Mouse (Mus musculus): ENCODE data around the gene Gdf11. TPM values are rescaled to one million over a fixed set of nuclear protein-coding genes. Genes with fewer than 3 reads are reported as not detected.
A peak's percentile ranks its signal among the peaks of the same experiment; 100 is the strongest.

Gdf11 gene
- polyA plus RNA-seq, 1 experiment = 17.0 TPM

DNA sequence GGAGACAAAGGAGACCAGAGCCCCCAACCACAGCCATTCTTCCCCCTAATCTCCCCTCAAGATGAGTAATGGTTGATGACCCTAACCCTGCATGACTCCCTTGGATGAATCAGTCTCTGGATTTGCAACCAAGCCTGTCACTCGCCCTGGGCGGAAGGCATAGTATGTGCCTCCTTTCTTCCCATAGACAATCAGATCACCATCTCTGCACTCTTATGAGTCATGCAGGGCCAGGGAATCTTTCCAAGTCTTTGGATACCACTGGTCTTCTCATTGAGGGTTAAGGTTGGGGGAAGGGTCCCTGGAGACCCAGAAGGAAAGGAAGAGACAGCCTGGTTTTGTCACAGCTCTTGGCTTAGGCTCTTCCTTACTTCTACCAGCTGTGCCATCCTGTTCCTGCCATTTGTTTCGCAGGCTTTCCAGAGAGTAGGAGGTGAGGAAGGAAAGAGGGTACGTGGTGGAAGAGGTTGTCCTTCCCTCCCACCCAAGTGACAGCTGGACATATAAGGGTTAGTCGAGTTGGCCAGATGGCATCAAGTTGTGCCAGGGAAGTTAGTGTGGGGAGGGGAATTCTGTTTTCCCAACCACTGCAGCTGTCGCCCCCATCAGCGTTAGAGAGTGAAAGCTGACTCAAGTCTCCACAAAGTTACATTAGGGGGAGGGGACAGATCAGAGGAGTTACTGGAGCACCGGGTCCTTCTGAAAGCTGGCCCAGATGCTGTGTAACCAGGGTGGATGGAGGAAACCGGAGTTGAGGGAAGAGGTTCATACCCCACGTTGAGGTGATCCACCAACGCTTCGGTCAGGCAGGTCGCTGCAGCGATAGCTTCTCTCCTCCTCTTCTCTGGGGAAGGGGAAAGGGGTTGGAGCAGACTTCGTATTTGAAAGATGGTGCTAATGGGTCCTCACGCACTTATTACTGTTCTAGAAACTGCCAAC, 30.6 kb upstream of the Gdf11 start:
- TF ChIP-seq MAX (IDR thresholded peaks at IDR 0.05) (peak; percentile 11), USF1 (IDR thresholded peaks at IDR 0.05; ENCODE audit: low read depth) (no peak), MYOD1 (IDR thresholded peaks at IDR 0.05; ENCODE audit: control insufficient read depth, insufficient read length, low read depth) (peak; percentile 100), CEBPB (IDR thresholded peaks at IDR 0.05; ENCODE audit: low read depth) (no peak), MYOG (IDR thresholded peaks at IDR 0.05; ENCODE audit: control insufficient read depth, extremely low read depth, insufficient read length) (no peak), CTCF (IDR thresholded peaks at IDR 0.05; ENCODE audit: control insufficient read depth, insufficient read depth, insufficient read length) (no peak), FOSL1 (IDR thresholded peaks at IDR 0.05; ENCODE audit: insufficient read depth, low read length, poor library complexity, severe bottlenecking) (peak; percentile 37)
- Histone ChIP-seq H3K27me3 (ENCODE audit: control insufficient read depth, insufficient read depth, insufficient read length) (no peaks in the 10 kb centered on the region), H3K79me3 (ENCODE audit: low read depth) (no peaks in the 10 kb centered on the region), H3K36me3 (ENCODE audit: control insufficient read depth, insufficient read depth) (peaks cover 17% of the 10 kb centered on the region), H3K79me2 (ENCODE audit: control insufficient read depth, insufficient read depth) (peaks cover 23% of the 10 kb centered on the region), H3ac (ENCODE audit: control insufficient read depth, insufficient read length, low read depth) (peak overlapping the region; percentile 82), H3K4me3 (ENCODE audit: insufficient read depth, poor library complexity, severe bottlenecking) (peak overlapping the region; percentile 36)

DNA sequence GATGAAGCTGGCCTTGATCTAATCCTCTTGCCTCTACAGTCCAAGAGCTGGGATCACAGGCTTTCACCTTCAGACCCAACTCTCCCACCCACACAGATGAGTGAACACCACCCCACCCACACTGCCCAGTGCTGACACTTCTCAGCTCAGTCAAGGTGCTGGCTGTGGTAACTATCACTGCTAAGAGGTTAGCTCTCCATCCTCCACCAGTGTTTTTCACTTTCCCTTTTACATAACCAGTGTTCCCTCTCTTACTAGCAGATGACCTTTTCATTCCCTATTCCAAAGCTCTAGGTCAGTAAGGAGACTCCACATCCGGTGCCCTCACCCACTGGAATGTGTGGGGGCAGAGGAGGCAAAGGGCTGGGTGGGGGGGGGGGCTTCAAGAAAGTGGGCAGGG, 29.7 kb upstream of the Gdf11 start:
- H3K27me3 ChIP-seq (ENCODE audit: control insufficient read depth, insufficient read depth, insufficient read length) = no peaks in the 10 kb centered on the region
- H3K4me3 ChIP-seq (ENCODE audit: insufficient read depth, poor library complexity, severe bottlenecking) = no peak overlapping the region
- TF ChIP-seq MAX (IDR thresholded peaks at IDR 0.05) (peak; percentile 24), CEBPB (IDR thresholded peaks at IDR 0.05; ENCODE audit: low read depth) (no peak)
- H3K79me3 ChIP-seq (ENCODE audit: low read depth) = no peaks in the 10 kb centered on the region
- H3ac ChIP-seq (ENCODE audit: control insufficient read depth, insufficient read length, low read depth) = peak overlapping the region; percentile 88
- peaks cover 26% of the 10 kb centered on the region for H3K36me3 ChIP-seq (ENCODE audit: control insufficient read depth, insufficient read depth)
- peaks cover 30% of the 10 kb centered on the region for H3K79me2 ChIP-seq (ENCODE audit: control insufficient read depth, insufficient read depth)

DNA sequence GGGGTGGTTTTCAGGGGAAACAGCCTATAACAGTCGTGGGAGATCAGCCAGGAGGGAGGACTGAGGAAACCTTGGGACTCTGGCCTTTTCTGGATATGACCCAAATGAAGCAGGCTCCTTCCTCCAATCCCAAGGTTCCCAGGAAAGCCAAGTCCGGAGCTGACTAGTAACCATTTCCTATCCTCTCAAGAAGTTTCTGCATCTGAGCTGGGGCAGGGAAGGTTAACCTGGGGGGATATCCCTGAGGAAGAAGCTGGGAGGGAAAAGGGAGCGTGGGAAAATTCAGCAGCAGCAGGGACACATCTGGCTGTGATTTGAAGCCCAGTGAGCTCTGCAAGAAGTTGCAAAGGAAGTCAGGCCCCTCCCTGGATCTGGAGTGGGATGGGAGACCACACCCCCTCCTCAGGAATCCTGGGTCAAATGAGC, 29.2 kb upstream of the Gdf11 start:
- TF ChIP-seq CTCF (IDR thresholded peaks at IDR 0.05; ENCODE audit: control insufficient read depth, insufficient read depth, insufficient read length) = no peak
- no peak for TF ChIP-seq MAX (IDR thresholded peaks at IDR 0.05)
- no peak for TF ChIP-seq MYOG (IDR thresholded peaks at IDR 0.05; ENCODE audit: control insufficient read depth, extremely low read depth, insufficient read length)
- TF ChIP-seq MYOD1 (IDR thresholded peaks at IDR 0.05; ENCODE audit: control insufficient read depth, insufficient read length, low read depth) = no peak
- no peak for TF ChIP-seq CEBPB (IDR thresholded peaks at IDR 0.05; ENCODE audit: low read depth)
- TF ChIP-seq FOSL1 (IDR thresholded peaks at IDR 0.05; ENCODE audit: insufficient read depth, low read length, poor library complexity, severe bottlenecking) = no peak
- no peak for TF ChIP-seq USF1 (IDR thresholded peaks at IDR 0.05; ENCODE audit: low read depth)
- peaks cover 3% of the 10 kb centered on the region for H3K79me3 ChIP-seq (ENCODE audit: low read depth)
- no peak overlapping the region for H3K4me3 ChIP-seq (ENCODE audit: insufficient read depth, poor library complexity, severe bottlenecking)
- peak overlapping the region; percentile 20 for H3ac ChIP-seq (ENCODE audit: control insufficient read depth, insufficient read length, low read depth)
- peaks cover 31% of the 10 kb centered on the region for H3K36me3 ChIP-seq (ENCODE audit: control insufficient read depth, insufficient read depth)
- H3K79me2 ChIP-seq (ENCODE audit: control insufficient read depth, insufficient read depth) = peaks cover 35% of the 10 kb centered on the region
- H3K27me3 ChIP-seq (ENCODE audit: control insufficient read depth, insufficient read depth, insufficient read length) = no peaks in the 10 kb centered on the region

DNA sequence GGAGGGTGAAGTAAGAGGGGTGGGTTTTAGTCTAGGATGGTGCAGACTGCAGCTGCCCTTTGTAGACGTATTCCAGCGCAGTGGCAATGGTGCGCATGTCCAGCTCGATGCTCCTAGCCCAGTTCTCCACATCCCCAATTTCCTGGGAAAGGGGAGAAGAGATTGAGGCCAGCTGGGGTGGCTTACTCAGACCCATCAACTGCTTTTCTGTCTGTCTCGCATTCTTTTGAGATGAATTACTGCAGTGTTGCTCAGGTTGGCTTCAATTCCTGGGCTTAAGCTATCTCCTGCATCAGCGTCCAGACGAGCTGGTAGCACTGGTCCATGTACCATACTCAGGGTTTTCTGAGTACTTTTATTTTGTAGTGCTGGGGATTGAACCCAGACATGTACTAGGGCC, 28.4 kb upstream of the Gdf11 start:
- no peak for TF ChIP-seq MYOG (IDR thresholded peaks at IDR 0.05; ENCODE audit: control insufficient read depth, extremely low read depth, insufficient read length)
- no peak for TF ChIP-seq CEBPB (IDR thresholded peaks at IDR 0.05; ENCODE audit: low read depth)
- TF ChIP-seq MAX (IDR thresholded peaks at IDR 0.05) = peak; percentile 12
- no peak for TF ChIP-seq FOSL1 (IDR thresholded peaks at IDR 0.05; ENCODE audit: insufficient read depth, low read length, poor library complexity, severe bottlenecking)
- no peak overlapping the region for H3K4me3 ChIP-seq (ENCODE audit: insufficient read depth, poor library complexity, severe bottlenecking)

DNA sequence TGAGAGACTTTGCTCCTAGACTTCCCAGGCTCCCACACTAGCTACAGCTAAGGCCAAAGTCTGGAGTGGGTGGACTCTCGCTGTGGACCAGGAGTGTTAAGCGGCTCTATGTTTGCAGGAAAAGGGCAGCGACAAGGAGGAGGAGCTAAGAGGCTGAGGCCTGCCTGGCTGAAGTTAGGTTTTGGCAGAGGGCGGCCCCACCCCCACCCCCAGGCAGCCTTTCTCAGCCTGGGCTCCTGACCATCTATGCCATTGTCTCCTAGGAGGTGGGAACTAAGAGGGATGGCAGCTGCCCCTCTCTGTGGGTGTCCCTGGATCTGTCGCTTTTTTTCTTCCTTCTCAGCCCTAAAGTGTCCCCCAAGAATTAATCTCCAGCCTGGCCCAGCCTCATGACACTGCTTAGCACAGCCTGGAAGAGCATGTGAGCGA, 27.7 kb upstream of the Gdf11 start:
- peaks cover 43% of the 10 kb centered on the region for H3K79me2 ChIP-seq (ENCODE audit: control insufficient read depth, insufficient read depth)
- TF ChIP-seq MAX (IDR thresholded peaks at IDR 0.05) = no peak
- no peak for TF ChIP-seq MYOD1 (IDR thresholded peaks at IDR 0.05; ENCODE audit: control insufficient read depth, insufficient read length, low read depth)
- no peak for TF ChIP-seq CTCF (IDR thresholded peaks at IDR 0.05; ENCODE audit: control insufficient read depth, insufficient read depth, insufficient read length)
- no peak for TF ChIP-seq MYOG (IDR thresholded peaks at IDR 0.05; ENCODE audit: control insufficient read depth, extremely low read depth, insufficient read length)
- TF ChIP-seq CEBPB (IDR thresholded peaks at IDR 0.05; ENCODE audit: low read depth) = no peak
- no peak for TF ChIP-seq USF1 (IDR thresholded peaks at IDR 0.05; ENCODE audit: low read depth)
- no peak for TF ChIP-seq FOSL1 (IDR thresholded peaks at IDR 0.05; ENCODE audit: insufficient read depth, low read length, poor library complexity, severe bottlenecking)
- no peak overlapping the region for H3K4me3 ChIP-seq (ENCODE audit: insufficient read depth, poor library complexity, severe bottlenecking)

More for the DNA sequence above, 28.4 kb upstream of the Gdf11 start:
- Histone ChIP-seq H3K79me2 (ENCODE audit: control insufficient read depth, insufficient read depth) (peaks cover 43% of the 10 kb centered on the region), H3K79me3 (ENCODE audit: low read depth) (peaks cover 9% of the 10 kb centered on the region), H3ac (ENCODE audit: control insufficient read depth, insufficient read length, low read depth) (no peak overlapping the region), H3K27me3 (ENCODE audit: control insufficient read depth, insufficient read depth, insufficient read length) (no peaks in the 10 kb centered on the region), H3K36me3 (ENCODE audit: control insufficient read depth, insufficient read depth) (peaks cover 39% of the 10 kb centered on the region)

More for the DNA sequence above, 27.7 kb upstream of the Gdf11 start:
- H3K79me3 ChIP-seq (ENCODE audit: low read depth) = peaks cover 17% of the 10 kb centered on the region
- H3ac ChIP-seq (ENCODE audit: control insufficient read depth, insufficient read length, low read depth) = peak overlapping the region; percentile 54
- H3K36me3 ChIP-seq (ENCODE audit: control insufficient read depth, insufficient read depth) = peaks cover 47% of the 10 kb centered on the region
- H3K27me3 ChIP-seq (ENCODE audit: control insufficient read depth, insufficient read depth, insufficient read length) = no peaks in the 10 kb centered on the region
